Mouse (Mus musculus) cerebellum, postnatal 36 days (tissue): Measurements from ENCODE around the gene Hoxa10.

ENCODE experiments used
- DNase-seq, 2 experiments: peaks; one replicate each; pipeline ENCODE4 v3.0.0; 2021 to 2022; ENCODE audit warnings: mixed read lengths in 2 of 2

Gene Hoxa10

GRCm38 (mm10) chr6:52245040-52245756 is 4.5 kb upstream of the Hoxa10 start:
- no peak for DNase-seq

- DNase-seq, result no peak
Observed at GRCm38 (mm10) chr6:52244471-52245039, 3.9 kb upstream of the Hoxa10 start.

GRCm38 (mm10) chr6:52243681-52244121 is 3.0 kb upstream of the Hoxa10 start:
- no peak for DNase-seq

- no peak for DNase-seq
Observed at GRCm38 (mm10) chr6:52242801-52243332, 2.2 kb upstream of the Hoxa10 start.

GRCm38 (mm10) chr6:52241001-52241621 is 457 bp upstream of the Hoxa10 start:
- no peak for DNase-seq

- no peak for DNase-seq
Observed at GRCm38 (mm10) chr6:52239625-52240388, 847 bp downstream of the Hoxa10 start.

- no peak for DNase-seq
Observed at GRCm38 (mm10) chr6:52238976-52239375, 1.7 kb downstream of the Hoxa10 start.

GRCm38 (mm10) chr6:52238155-52238545 is 2.5 kb downstream of the Hoxa10 start:
- no peak for DNase-seq

- no peak for DNase-seq
Observed at GRCm38 (mm10) chr6:52237346-52238154, 3.1 kb downstream of the Hoxa10 start.

GRCm38 (mm10) chr6:52236806-52237205 is 3.8 kb downstream of the Hoxa10 start:
- DNase-seq, result no peak

GRCm38 (mm10) chr6:52235866-52236265 is 4.8 kb downstream of the Hoxa10 start:
- DNase-seq, result no peak

- no peak for DNase-seq
Observed at GRCm38 (mm10) chr6:52235267-52235666, 5.4 kb downstream of the Hoxa10 start.

- DNase-seq, result no peak
Observed at GRCm38 (mm10) chr6:52234428-52235140, 6.1 kb downstream of the Hoxa10 start.

- DNase-seq, result no peak
Observed at GRCm38 (mm10) chr6:52233546-52234427, 6.9 kb downstream of the Hoxa10 start.

- DNase-seq, result no peak
Observed at GRCm38 (mm10) chr6:52232984-52233545, 7.6 kb downstream of the Hoxa10 start.

- DNase-seq, result no peak
Observed at GRCm38 (mm10) chr6:52232568-52232965, 8.1 kb downstream of the Hoxa10 start.

GRCm38 (mm10) chr6:52231885-52232567 is 8.6 kb downstream of the Hoxa10 start:
- DNase-seq, result no peak

- no peak for DNase-seq
Observed at GRCm38 (mm10) chr6:52230516-52231165, 10.0 kb downstream of the Hoxa10 start, which contains the start of gene Hoxa9. Gene Hoxa9 (minus strand): TSS chr6:52231089.
